Mouse (Mus musculus): ENCODE measurements at regions not wholly inside any gene's neighbourhood (a gene's known extent, or its start where the extent isn't known, plus 50 kb on each side); places are given as distances from the start of the nearest gene placed in this dataset.

DNA sequence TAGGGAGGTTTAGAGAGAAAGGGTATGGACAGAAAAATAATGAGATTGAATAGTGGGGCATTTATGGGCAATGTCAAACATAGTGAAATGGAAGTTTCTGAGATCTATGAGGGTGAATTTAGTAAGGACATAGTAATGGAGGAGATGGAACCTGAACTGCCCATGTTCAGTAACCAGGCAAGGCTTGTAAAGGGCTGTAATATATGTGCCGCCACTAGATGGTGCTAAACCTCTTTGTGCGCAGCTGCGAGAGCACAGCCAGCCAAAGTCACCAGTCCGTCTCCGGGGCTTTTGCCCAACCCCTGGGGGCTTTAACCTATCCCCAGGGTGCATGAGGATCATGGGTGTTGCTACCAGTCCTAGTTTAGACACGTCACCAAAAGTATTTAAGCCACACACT lies 77.7 kb upstream of the Vmn2r25 start:
- peak; percentile 6 for DNase-seq (ENCODE audit: low spot score)

DNA sequence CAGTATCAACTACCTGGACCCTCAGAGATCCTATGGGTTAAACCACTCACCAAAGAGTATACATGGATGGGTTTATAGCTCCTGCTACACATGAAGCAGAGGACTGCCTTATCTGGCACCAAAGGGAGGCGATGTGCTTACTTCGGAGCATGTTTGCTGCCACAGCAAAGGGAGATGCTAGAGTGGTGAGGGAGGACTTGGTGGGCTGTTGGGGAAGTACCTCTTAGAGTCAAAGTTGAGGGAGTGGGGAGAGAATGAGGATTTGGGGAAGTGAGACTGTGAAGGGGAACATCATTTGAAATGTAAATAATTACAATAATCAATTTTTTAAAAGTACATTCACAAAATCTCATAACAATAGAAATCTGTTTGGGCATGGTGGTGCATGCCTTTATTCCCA lies 84.7 kb upstream of the Vmn2r25 start:
- DNase-seq (ENCODE audit: low spot score): no peak

DNA sequence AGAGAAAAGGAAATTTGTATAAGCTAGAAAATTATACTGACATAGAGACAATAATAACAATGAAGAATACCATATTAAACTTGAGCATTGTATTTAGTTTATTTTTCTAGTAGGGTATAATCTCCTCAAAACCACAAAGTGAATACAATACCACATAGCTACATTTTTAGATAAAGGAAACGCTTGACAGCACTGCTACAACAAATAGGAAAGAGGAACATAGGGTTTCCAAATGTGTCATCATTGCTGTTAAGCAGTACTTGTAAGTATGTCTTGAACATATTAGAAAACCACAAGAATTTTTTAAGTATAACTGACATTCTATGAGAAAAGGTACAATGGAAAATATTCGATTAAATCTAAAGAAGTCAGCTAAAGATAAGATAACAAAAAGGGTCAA lies 63.0 kb upstream of the Vmn2r26 start:
- DNase-seq (ENCODE audit: low spot score): no peak

GRCm38 (mm10) chr6:123971180-123971579 lies 53.2 kb upstream of the Vmn2r26 start:
- DNase-seq (ENCODE audit: low spot score): no peak

Measured in embryo, embryonic 10.5 days (tissue).